Comparison of ENCODE assay signal across 8 mouse cellular contexts in genomic region chr6:92286258-92286888, GRCm38 (mm10). TPM values are rescaled to one million over a fixed set of nuclear protein-coding genes. Genes with fewer than 3 reads are reported as not detected.
A peak's percentile ranks its signal among the peaks of the same experiment; 100 is the strongest.
DNase-seq lines count a peak whose midpoint lies in the region; ATAC-seq and TF ChIP-seq lines count a peak whose summit lies in the region.

No protein-coding gene starts in this region.

- H3K4me3 ChIP-seq in embryonic facial prominence, embryonic 12.5 days, result no peak overlapping the region
- H3K4me3 ChIP-seq in hindbrain, embryonic 15.5 days, result no peak overlapping the region
- no peak overlapping the region for H3K4me3 ChIP-seq in midbrain, embryonic 11.5 days (ENCODE audit: low read depth, low read length)
- no peak overlapping the region for H3K4me3 ChIP-seq in stomach, postnatal 0 days (ENCODE audit: low read depth, low read length)

- no peaks in the 10 kb centered on the region for H3K27me3 ChIP-seq in embryonic facial prominence, embryonic 12.5 days
- no peaks in the 10 kb centered on the region for H3K27me3 ChIP-seq in hindbrain, embryonic 15.5 days
- no peaks in the 10 kb centered on the region for H3K27me3 ChIP-seq in midbrain, embryonic 11.5 days (ENCODE audit: control insufficient read depth, insufficient read depth, low read length)
- no peaks in the 10 kb centered on the region for H3K27me3 ChIP-seq in stomach, postnatal 0 days (ENCODE audit: control insufficient read depth, insufficient read depth, low read length)

- peak; percentile 92 for TF ChIP-seq CTCF in stomach, postnatal 0 days (IDR thresholded peaks at IDR 0.05; ENCODE audit: low read depth)

- no peak overlapping the region for H3K9ac ChIP-seq in embryonic facial prominence, embryonic 12.5 days
- no peak overlapping the region for H3K9ac ChIP-seq in hindbrain, embryonic 15.5 days
- H3K9ac ChIP-seq in midbrain, embryonic 11.5 days (ENCODE audit: low read length), result no peak overlapping the region
- H3K9ac ChIP-seq in stomach, postnatal 0 days (ENCODE audit: low read length), result no peak overlapping the region

- no peaks in the 10 kb centered on the region for H3K9me3 ChIP-seq in embryonic facial prominence, embryonic 12.5 days
- H3K9me3 ChIP-seq in hindbrain, embryonic 15.5 days, result no peaks in the 10 kb centered on the region
- no peaks in the 10 kb centered on the region for H3K9me3 ChIP-seq in midbrain, embryonic 11.5 days (ENCODE audit: control insufficient read depth, low read length)
- H3K9me3 ChIP-seq in stomach, postnatal 0 days (ENCODE audit: control insufficient read depth, low read length), result no peaks in the 10 kb centered on the region

- no peak for TF ChIP-seq EP300 in stomach, postnatal 0 days (optimal IDR thresholded peaks at IDR 0.05)

- no peak overlapping the region for H3K27ac ChIP-seq in embryonic facial prominence, embryonic 12.5 days
- no peak overlapping the region for H3K27ac ChIP-seq in hindbrain, embryonic 15.5 days (replicated peaks)
- H3K27ac ChIP-seq in midbrain, embryonic 11.5 days (ENCODE audit: low read depth, low read length), result no peak overlapping the region
- no peak overlapping the region for H3K27ac ChIP-seq in stomach, postnatal 0 days (replicated peaks)

- no peaks in the 10 kb centered on the region for H3K4me1 ChIP-seq in embryonic facial prominence, embryonic 12.5 days
- 0 out of 2 replicates have a peak, but pooled peaks cover 2% of the 10 kb centered on the region for H3K4me1 ChIP-seq in hindbrain, embryonic 15.5 days (replicated peaks)
- H3K4me1 ChIP-seq in midbrain, embryonic 11.5 days (ENCODE audit: control insufficient read depth, insufficient read depth, low read length), result no peaks in the 10 kb centered on the region
- no peaks in the 10 kb centered on the region for H3K4me1 ChIP-seq in stomach, postnatal 0 days (replicated peaks; ENCODE audit: control insufficient read depth, insufficient read depth)

- H3K4me2 ChIP-seq in embryonic facial prominence, embryonic 12.5 days (replicated peaks), result no peak overlapping the region
- H3K4me2 ChIP-seq in hindbrain, embryonic 15.5 days, result no peak overlapping the region
- H3K4me2 ChIP-seq in midbrain, embryonic 11.5 days, result no peak overlapping the region
- H3K4me2 ChIP-seq in stomach, postnatal 0 days (replicated peaks; ENCODE audit: low read depth), result no peak overlapping the region

- WGBS in embryonic facial prominence, embryonic 12.5 days, result 35% methylated on average over 4 of the region's 4 CpGs
- 37% methylated on average over 4 of the region's 4 CpGs for WGBS in hindbrain, embryonic 15.5 days
- WGBS in midbrain, embryonic 11.5 days, result 40% methylated on average over 4 of the region's 4 CpGs
- 28% methylated on average over 4 of the region's 4 CpGs for WGBS in stomach, postnatal 0 days

- DNase-seq in gastrocnemius, adult 18-20 months (ENCODE audit: low spot score), result peak; percentile 57
- DNase-seq in gastrocnemius, adult 8-10 months (ENCODE audit: low spot score in 2 of 2), result no peak
- DNase-seq in adrenal gland, postnatal 25 days, result peak; percentile 60
- DNase-seq in left cerebral cortex, adult 18-20 months (ENCODE audit: low spot score in 2 of 2), result peak; percentile 73 to 87
- peak; percentile 92 for DNase-seq in midbrain, embryonic 11.5 days (ENCODE audit: low spot score, missing footprints)
- DNase-seq in stomach, postnatal 0 days (ENCODE audit: low spot score), result peak; percentile 69

- 0 out of 2 replicates have a peak, but pooled peaks have one; percentile 22 for ATAC-seq in embryonic facial prominence, embryonic 12.5 days (ENCODE audit: insufficient number of reproducible peaks, insufficient read depth, low FRiP score, low TSS enrichment)
- peak; percentile 79 for ATAC-seq in hindbrain, embryonic 15.5 days (ENCODE audit: low FRiP score, low read depth)
- ATAC-seq in midbrain, embryonic 11.5 days (ENCODE audit: low FRiP score), result no peak
- no peak for ATAC-seq in stomach, postnatal 0 days (ENCODE audit: low FRiP score, low TSS enrichment)

- no peaks in the 10 kb centered on the region for H3K36me3 ChIP-seq in embryonic facial prominence, embryonic 12.5 days
- no peaks in the 10 kb centered on the region for H3K36me3 ChIP-seq in hindbrain, embryonic 15.5 days
- no peaks in the 10 kb centered on the region for H3K36me3 ChIP-seq in midbrain, embryonic 11.5 days (ENCODE audit: control insufficient read depth, insufficient read depth, low read length)
- no peaks in the 10 kb centered on the region for H3K36me3 ChIP-seq in stomach, postnatal 0 days (ENCODE audit: control insufficient read depth, insufficient read depth, low read length)

RNA-seq across cellular contexts. Expression of gene Trh, which starts 41.9 kb away (rescaled TPM):
- not detected for total RNA-seq in gastrocnemius, adult 18-20 months (2021)
- total RNA-seq in gastrocnemius, adult 8-10 months (2022), result not detected
- total RNA-seq in adrenal gland, postnatal 25 days (2021), result not detected in 2 replicates
- polyA plus RNA-seq in embryonic facial prominence, embryonic 12.5 days (2016; fragmentation: Nextera tagmentation; extraction: Ambion mirVana), result 0.59 and 0.65 TPM in 2 replicates
- polyA plus RNA-seq in hindbrain, embryonic 15.5 days (2015; fragmentation: Nextera tagmentation; extraction: Ambion mirVana), result 2.0 and 2.9 TPM in 2 replicates
- 10 to 100 TPM in 1 of 2 experiments, 1 to 10 TPM in 1; 5.8 to 11.2 TPM for total RNA-seq in left cerebral cortex, adult 18-20 months (2021)
- polyA plus RNA-seq in midbrain, embryonic 11.5 days (2014; fragmentation: Nextera tagmentation; extraction: Ambion mirVana), result 6.6 and 11.1 TPM in 2 replicates
- 0.46 and 1.1 TPM in 2 replicates for polyA plus RNA-seq in stomach, postnatal 0 days (2015; fragmentation: Nextera tagmentation; extraction: Ambion mirVana)

Comparison
In these comparisons a context has a peak if more than half of its experiments do, and no peak if none do; other contexts are left out.
1. DNase-seq: peak in gastrocnemius, adult 18-20 months (single experiment), adrenal gland, postnatal 25 days (single experiment), left cerebral cortex, adult 18-20 months (2 of 2), midbrain, embryonic 11.5 days (single experiment) and stomach, postnatal 0 days (single experiment); none in gastrocnemius, adult 8-10 months (0 of 2).
2. ATAC-seq: peak in embryonic facial prominence, embryonic 12.5 days (single experiment) and hindbrain, embryonic 15.5 days (single experiment); none in midbrain, embryonic 11.5 days (single experiment) and stomach, postnatal 0 days (single experiment).